Mouse (Mus musculus) brain, embryonic 14.5 days (tissue): ENCODE measurements around the gene Gdap1l1.

Experiments used
- CTCF ChIP-seq: fragments of 200-500 bp; IDR thresholded peaks from 2 replicates; pipeline ENCODE4 v1.5.1; 2012; ENCODE audit warnings: inconsistent platforms, mild to moderate bottlenecking, moderate library complexity, borderline replicate concordance; ENCODE audit not compliant: insufficient read depth, insufficient read length; ENCODE audit errors: extremely low read depth
- POLR2A ChIP-seq: fragments of 200-500 bp; IDR thresholded peaks from 2 replicates; pipeline ENCODE4 v1.6.1; 2012; ENCODE audit warnings: mild to moderate bottlenecking, inconsistent platforms, borderline replicate concordance; ENCODE audit not compliant: poor library complexity, insufficient read depth, insufficient read length, severe bottlenecking; ENCODE audit errors: extremely low read depth

DNA sequence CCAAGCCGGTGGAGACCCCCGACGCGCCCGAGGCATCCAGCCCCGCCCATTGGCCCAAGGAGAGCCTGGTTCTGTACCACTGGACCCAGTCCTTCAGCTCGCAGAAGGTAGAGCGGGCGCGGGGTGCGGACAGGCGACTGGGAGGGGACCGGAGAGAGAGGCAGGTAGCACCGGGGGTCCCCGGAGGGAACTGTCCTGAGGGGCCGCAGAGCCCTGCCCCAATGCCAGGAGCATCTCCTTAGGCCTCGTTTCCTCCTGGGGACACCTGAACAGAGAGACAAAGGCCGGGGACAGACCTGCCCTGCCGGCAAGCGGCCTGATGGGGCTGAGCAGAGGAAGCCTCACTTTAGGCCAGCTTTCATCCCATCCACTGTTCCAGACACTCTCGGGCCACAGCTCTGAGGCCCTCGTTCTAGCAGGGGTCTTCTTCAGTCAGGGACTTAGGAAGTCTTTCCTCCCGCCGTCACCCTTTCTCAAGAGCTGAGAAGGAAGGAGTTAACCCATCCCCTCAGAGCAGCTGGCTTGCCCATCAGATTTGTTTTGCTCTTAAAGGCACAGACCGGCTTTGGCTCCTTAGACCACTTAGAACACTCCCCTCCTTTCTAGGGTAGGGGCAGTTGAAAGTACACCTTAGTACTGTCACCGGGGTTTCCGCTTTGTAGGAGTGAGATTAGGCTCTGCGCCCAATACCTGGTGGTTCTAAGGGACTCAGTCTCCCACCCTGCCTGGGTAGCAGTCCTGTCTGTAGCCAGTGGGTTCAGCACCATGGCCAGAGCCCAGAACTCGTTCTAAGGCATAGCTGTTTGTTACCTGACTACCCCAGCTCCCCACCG, 559 bp downstream of the Gdap1l1 start:
- TF ChIP-seq CTCF (no peak), POLR2A (no peak)
